Comparison of ENCODE assay signal across 14 mouse cellular contexts in genomic region chr7:96801368-96801767, GRCm38 (mm10).
DNase-seq lines count a peak whose midpoint lies in the region; ATAC-seq and TF ChIP-seq lines count a peak whose summit lies in the region.
"Had no signal": no experiment of that assay in that cellular context is flagged by ENCODE, and none has a peak within 500 bp of the region (broad histone marks: within the 10 kb centered on the region; RNA-seq: fewer than 3 reads in every experiment).

No protein-coding gene starts in this region.

- no peaks in the 10 kb centered on the region for H3K79me2 ChIP-seq in macrophage (ENCODE audit: inconsistent target)

- no peak for ATAC-seq in embryonic facial prominence, embryonic 14.5 days (ENCODE audit: low read depth)
- ATAC-seq: forebrain, embryonic 15.5 days had no signal

- H3K36me3 ChIP-seq in kidney, adult 2 months (ENCODE audit: control insufficient read depth, insufficient read depth, low read length), result no peaks in the 10 kb centered on the region
- no peaks in the 10 kb centered on the region for H3K36me3 ChIP-seq in embryonic facial prominence, embryonic 14.5 days (ENCODE audit: control insufficient read depth, insufficient read depth, low read length)
- no peaks in the 10 kb centered on the region for H3K36me3 ChIP-seq in macrophage (ENCODE audit: inconsistent target)

- WGBS in kidney, adult 2 months, result 39% methylated on average over 9 of the region's 9 CpGs
- 35% methylated on average over 9 of the region's 9 CpGs for WGBS in embryonic facial prominence, embryonic 14.5 days
- WGBS in macrophage (ENCODE audit: missing documents), result 38% methylated on average over 8 of the region's 9 CpGs

- H3K27me3 ChIP-seq in kidney, adult 2 months (replicated peaks; ENCODE audit: control insufficient read depth, insufficient read depth, low read length), result no peaks in the 10 kb centered on the region
- H3K27me3 ChIP-seq in embryonic facial prominence, embryonic 14.5 days (replicated peaks; ENCODE audit: control insufficient read depth, insufficient read depth, low read length), result no peaks in the 10 kb centered on the region
- H3K27me3 ChIP-seq: forebrain, embryonic 15.5 days had no signal

- H3K4me1 ChIP-seq in kidney, adult 2 months (ENCODE audit: control insufficient read depth, insufficient read depth, low read length), result peaks cover 13% of the 10 kb centered on the region; the same call in 1 of the 2 replicates
- peaks cover 35% of the 10 kb centered on the region for H3K4me1 ChIP-seq in embryonic facial prominence, embryonic 14.5 days (ENCODE audit: control insufficient read depth, insufficient read depth, low read length)

- no peak for TF ChIP-seq CTCF in kidney, adult 2 months (conservative IDR thresholded peaks at IDR 0.05; ENCODE audit: insufficient read depth, insufficient read length, low read depth, low read length)

- peak; percentile 28 for DNase-seq in kidney, adult 2 months
- DNase-seq in kidney, postnatal 10 days, result no peak
- peak; percentile 47 for DNase-seq in adipocyte (ENCODE audit: low spot score)
- peak; percentile 52 for DNase-seq in embryonic facial prominence, embryonic 14.5 days (ENCODE audit: low spot score)
- DNase-seq in urinary bladder, postnatal 10 days (ENCODE audit: low spot score), result no peak
- no peak for DNase-seq in ovary, postnatal 10 days (ENCODE audit: low spot score)
- DNase-seq in cerebellum, adult 8-10 months, result no peak
- DNase-seq: cerebellum, adult 11 months; right cerebral cortex, postnatal 14 days; thymus, adult 18-20 months had no signal

- no peak overlapping the region for H3K4me3 ChIP-seq in kidney, adult 2 months (ENCODE audit: insufficient read depth, low read depth, low read length)
- H3K4me3 ChIP-seq in embryonic facial prominence, embryonic 14.5 days (ENCODE audit: low read depth, low read length), result no peak overlapping the region
- no peak overlapping the region for H3K4me3 ChIP-seq in macrophage (ENCODE audit: inconsistent target)
- H3K4me3 ChIP-seq: forebrain, embryonic 15.5 days; limb, embryonic 12.5 days had no signal

- no peak overlapping the region for H3K27ac ChIP-seq in kidney, adult 2 months (ENCODE audit: insufficient read depth, low read depth, low read length)
- no peak overlapping the region for H3K27ac ChIP-seq in embryonic facial prominence, embryonic 14.5 days (replicated peaks; ENCODE audit: low read depth, low read length)
- H3K27ac ChIP-seq in macrophage, result peak overlapping the region; percentile 15; the same call in 1 of the 2 replicates
- H3K27ac ChIP-seq: forebrain, embryonic 15.5 days; hindbrain, embryonic 14.5 days; limb, embryonic 12.5 days had no signal

- H3K9ac ChIP-seq in embryonic facial prominence, embryonic 14.5 days (ENCODE audit: low read depth, low read length), result no peak overlapping the region
- H3K9ac ChIP-seq: forebrain, embryonic 15.5 days; hindbrain, embryonic 14.5 days; limb, embryonic 12.5 days had no signal

- H3K4me2 ChIP-seq in embryonic facial prominence, embryonic 14.5 days (ENCODE audit: low read depth, low read length), result no peak overlapping the region
- H3K4me2 ChIP-seq: forebrain, embryonic 15.5 days; hindbrain, embryonic 14.5 days; limb, embryonic 12.5 days had no signal

- TF ChIP-seq POLR2A in kidney, adult 2 months (IDR thresholded peaks at IDR 0.05; ENCODE audit: low read depth, low read length), result no peak

- no peaks in the 10 kb centered on the region for H3K9me3 ChIP-seq in embryonic facial prominence, embryonic 14.5 days (ENCODE audit: control insufficient read depth, low read length)
- H3K9me3 ChIP-seq: forebrain, embryonic 15.5 days; limb, embryonic 12.5 days had no signal

Comparison
In these comparisons a context has a peak if more than half of its experiments do, and no peak if none do; other contexts are left out.
1. DNase-seq: peak in kidney, adult 2 months (single experiment), adipocyte (single experiment) and embryonic facial prominence, embryonic 14.5 days (single experiment); none in kidney, postnatal 10 days (single experiment), urinary bladder, postnatal 10 days (single experiment), ovary, postnatal 10 days (single experiment) and cerebellum, adult 8-10 months (single experiment).